Mouse (Mus musculus): Measurements from ENCODE around the gene Olfml2b.

Gene Olfml2b

DNA sequence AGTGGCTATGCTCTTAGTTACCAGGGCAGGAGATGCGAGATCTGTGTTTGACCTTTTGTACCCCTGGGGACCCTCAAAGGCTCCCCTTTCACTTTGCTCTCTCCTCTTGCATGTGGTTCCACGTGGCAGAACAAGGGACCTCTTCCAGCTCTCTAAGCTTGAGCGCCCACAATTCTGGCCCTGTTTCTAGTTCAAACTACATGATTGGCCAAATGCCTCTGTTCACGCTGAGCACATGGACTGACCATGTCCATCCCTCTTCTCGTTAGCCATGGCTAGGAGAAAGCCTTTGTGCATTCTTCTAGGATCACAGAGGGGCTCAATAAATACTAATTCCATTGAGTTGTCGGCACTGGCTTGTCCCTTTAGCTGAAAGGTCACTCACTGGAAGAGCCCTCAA lies 51.0 kb downstream of the Olfml2b start:
- no peak for TF ChIP-seq CTCF (conservative IDR thresholded peaks at IDR 0.05; ENCODE audit: low read length)
- no peak for TF ChIP-seq POU5F1 (IDR thresholded peaks at IDR 0.05; ENCODE audit: borderline replicate concordance, low read length)
- no peak for TF ChIP-seq NANOG (IDR thresholded peaks at IDR 0.05; ENCODE audit: borderline replicate concordance, low read length)
- Histone ChIP-seq H3K9me3 (ENCODE audit: low read length) (no peaks in the 10 kb centered on the region), H3K4me3 (replicated peaks; ENCODE audit: low read length) (no peak overlapping the region), H3K27me3 (ENCODE audit: insufficient read depth, low read length) (peaks cover 5% of the 10 kb centered on the region; the same call in 1 of the 2 replicates), H3K36me3 (ENCODE audit: insufficient read depth, low read length) (no peaks in the 10 kb centered on the region), H3K4me1 (replicated peaks; ENCODE audit: low read depth, low read length) (peaks cover 19% of the 10 kb centered on the region)

DNA sequence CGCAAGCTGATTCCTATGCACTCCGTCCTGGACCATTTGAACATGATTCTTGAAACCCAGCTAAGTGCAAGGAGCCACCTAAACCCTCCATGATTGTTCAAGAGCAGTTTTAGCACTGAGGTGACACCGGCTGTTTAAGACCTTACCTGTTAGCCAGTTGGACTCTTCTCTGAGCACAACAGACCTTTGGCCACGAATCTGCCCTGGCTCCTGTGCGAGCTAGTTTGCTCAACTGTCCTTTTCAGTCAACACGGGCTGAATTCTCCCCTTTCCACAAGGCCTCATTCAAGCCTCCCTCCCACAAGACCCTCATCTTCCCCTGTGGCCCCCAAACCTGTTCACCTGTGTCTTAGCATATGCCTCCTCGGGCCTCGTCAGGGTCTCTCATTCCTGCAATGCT lies 52.7 kb downstream of the Olfml2b start:
- Histone ChIP-seq H3K4me3 (replicated peaks; ENCODE audit: low read length) (no peak overlapping the region), H3K4me1 (replicated peaks; ENCODE audit: low read depth, low read length) (peaks cover 19% of the 10 kb centered on the region), H3K27me3 (ENCODE audit: insufficient read depth, low read length) (peaks cover 5% of the 10 kb centered on the region; the same call in 1 of the 2 replicates), H3K9me3 (ENCODE audit: low read length) (no peaks in the 10 kb centered on the region), H3K36me3 (ENCODE audit: insufficient read depth, low read length) (no peaks in the 10 kb centered on the region)
- TF ChIP-seq NANOG (IDR thresholded peaks at IDR 0.05; ENCODE audit: borderline replicate concordance, low read length) (no peak), CTCF (conservative IDR thresholded peaks at IDR 0.05; ENCODE audit: low read length) (no peak), POU5F1 (IDR thresholded peaks at IDR 0.05; ENCODE audit: borderline replicate concordance, low read length) (no peak)

DNA sequence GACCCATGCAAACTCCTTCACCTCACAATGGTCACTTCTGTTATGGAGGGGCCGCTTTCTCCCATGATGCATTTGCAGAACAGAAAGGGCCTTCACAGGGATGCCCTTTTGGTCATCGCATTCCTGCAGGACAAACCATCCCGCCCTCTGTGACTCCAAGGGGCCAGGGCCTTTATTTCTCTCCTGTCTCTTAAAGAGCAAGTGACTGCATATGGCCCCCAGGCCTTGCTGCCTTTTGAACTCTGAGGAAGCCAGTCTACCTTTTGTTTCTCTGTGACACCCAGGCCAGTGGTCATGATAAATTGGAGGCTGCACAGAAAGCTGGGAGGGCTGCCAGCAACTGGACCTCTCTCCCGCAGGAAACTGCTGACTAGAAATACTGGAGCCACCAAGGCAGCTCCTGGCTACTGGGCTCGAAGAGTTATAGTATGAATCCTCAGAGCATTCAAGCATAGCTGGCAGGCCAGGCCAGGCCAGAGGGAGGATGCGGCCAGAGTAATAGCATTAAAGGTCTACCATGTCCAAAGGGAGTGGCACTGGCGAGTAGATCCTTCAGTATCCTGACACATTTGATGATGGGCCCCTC lies 53.5 kb downstream of the Olfml2b start:
- no peaks in the 10 kb centered on the region for H3K36me3 ChIP-seq (ENCODE audit: insufficient read depth, low read length)
- TF ChIP-seq POU5F1 (IDR thresholded peaks at IDR 0.05; ENCODE audit: borderline replicate concordance, low read length): no peak
- no peak for TF ChIP-seq CTCF (conservative IDR thresholded peaks at IDR 0.05; ENCODE audit: low read length)
- TF ChIP-seq NANOG (IDR thresholded peaks at IDR 0.05; ENCODE audit: borderline replicate concordance, low read length): no peak
- H3K4me1 ChIP-seq (replicated peaks; ENCODE audit: low read depth, low read length): peaks cover 19% of the 10 kb centered on the region
- H3K4me3 ChIP-seq (replicated peaks; ENCODE audit: low read length): no peak overlapping the region
- peaks cover 5% of the 10 kb centered on the region; the same call in 1 of the 2 replicates for H3K27me3 ChIP-seq (ENCODE audit: insufficient read depth, low read length)
- H3K9me3 ChIP-seq (ENCODE audit: low read length): no peaks in the 10 kb centered on the region

DNA sequence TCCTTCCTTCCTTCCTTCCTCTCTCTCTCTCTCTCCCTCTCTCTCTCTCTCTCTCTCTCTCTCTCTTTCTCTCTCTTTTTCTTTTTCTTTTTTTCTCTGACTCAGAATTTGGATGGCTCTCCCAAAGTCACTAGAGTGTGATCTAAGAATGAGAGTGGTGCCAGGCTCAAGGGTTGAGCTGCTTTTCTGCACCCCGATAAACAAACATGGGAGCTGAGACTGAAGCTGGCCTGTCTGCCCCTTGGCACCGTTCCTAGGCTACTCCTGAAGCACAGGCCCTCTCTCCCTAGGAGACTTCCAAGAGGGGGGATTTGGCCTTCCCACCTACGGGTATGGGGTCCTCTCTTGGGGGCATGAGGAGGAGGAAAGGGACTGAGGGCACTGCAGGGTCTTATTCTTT lies 54.4 kb downstream of the Olfml2b start:
- Histone ChIP-seq H3K9me3 (ENCODE audit: low read length) (no peaks in the 10 kb centered on the region), H3K4me3 (replicated peaks; ENCODE audit: low read length) (no peak overlapping the region), H3K4me1 (replicated peaks; ENCODE audit: low read depth, low read length) (peaks cover 19% of the 10 kb centered on the region), H3K36me3 (ENCODE audit: insufficient read depth, low read length) (no peaks in the 10 kb centered on the region), H3K27me3 (ENCODE audit: insufficient read depth, low read length) (peaks cover 5% of the 10 kb centered on the region; the same call in 1 of the 2 replicates)
- TF ChIP-seq CTCF (conservative IDR thresholded peaks at IDR 0.05; ENCODE audit: low read length) (no peak), POU5F1 (IDR thresholded peaks at IDR 0.05; ENCODE audit: borderline replicate concordance, low read length) (no peak), NANOG (IDR thresholded peaks at IDR 0.05; ENCODE audit: borderline replicate concordance, low read length) (no peak)

DNA sequence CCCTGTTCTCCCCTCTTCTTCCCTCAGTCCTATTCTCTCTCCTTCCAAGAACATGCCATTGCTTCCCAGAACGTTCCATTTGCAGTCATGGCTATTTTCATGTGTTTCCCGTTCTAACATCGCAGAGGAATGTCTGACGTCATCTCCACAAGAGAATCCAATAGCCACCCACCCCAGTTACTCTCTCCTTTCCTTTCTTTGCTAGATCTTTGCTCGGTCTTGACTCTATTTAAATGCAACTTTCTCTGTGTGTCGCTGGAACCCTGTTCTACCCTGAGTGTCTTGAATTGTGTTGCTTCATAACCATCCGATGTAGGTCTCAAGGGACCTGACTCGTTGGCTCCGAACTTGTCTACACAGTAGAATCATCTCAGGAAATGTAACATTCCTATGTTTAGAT lies 55.2 kb downstream of the Olfml2b start:
- Histone ChIP-seq H3K4me3 (replicated peaks; ENCODE audit: low read length) (no peak overlapping the region), H3K9me3 (ENCODE audit: low read length) (no peaks in the 10 kb centered on the region), H3K27me3 (ENCODE audit: insufficient read depth, low read length) (peaks cover 5% of the 10 kb centered on the region; the same call in 1 of the 2 replicates), H3K36me3 (ENCODE audit: insufficient read depth, low read length) (no peaks in the 10 kb centered on the region), H3K4me1 (replicated peaks; ENCODE audit: low read depth, low read length) (peaks cover 17% of the 10 kb centered on the region)
- TF ChIP-seq POU5F1 (IDR thresholded peaks at IDR 0.05; ENCODE audit: borderline replicate concordance, low read length) (no peak), CTCF (conservative IDR thresholded peaks at IDR 0.05; ENCODE audit: low read length) (no peak), NANOG (IDR thresholded peaks at IDR 0.05; ENCODE audit: borderline replicate concordance, low read length) (no peak)

DNA sequence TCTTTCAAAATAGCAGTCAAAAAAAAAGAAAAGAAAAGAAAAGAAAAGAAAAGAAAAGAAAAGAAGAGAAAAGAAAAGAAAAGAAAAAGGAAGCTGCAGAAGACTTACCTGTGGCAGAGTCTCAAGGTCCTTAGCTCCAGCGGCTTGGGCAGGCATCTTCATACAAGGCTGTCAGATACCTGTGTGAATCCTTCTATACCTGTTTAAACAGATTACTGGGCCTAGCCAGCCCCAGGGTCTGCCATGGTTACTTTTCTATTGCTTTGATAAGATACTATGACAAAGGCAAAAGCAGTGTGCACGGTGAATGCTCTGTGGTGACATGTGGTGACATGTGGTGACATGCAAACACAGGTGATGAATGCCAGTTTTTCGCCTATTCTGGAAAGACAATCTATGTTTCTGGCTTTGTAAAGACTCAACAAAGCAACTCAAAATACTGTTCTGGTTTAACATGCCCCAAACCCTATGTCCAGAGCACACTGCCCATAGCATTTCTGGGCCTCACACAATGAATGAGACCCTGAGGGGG lies 56.2 kb downstream of the Olfml2b start:
- H3K9me3 ChIP-seq (ENCODE audit: low read length): no peaks in the 10 kb centered on the region
- no peak overlapping the region for H3K4me3 ChIP-seq (replicated peaks; ENCODE audit: low read length)
- no peak for TF ChIP-seq POU5F1 (IDR thresholded peaks at IDR 0.05; ENCODE audit: borderline replicate concordance, low read length)
- no peak for TF ChIP-seq CTCF (conservative IDR thresholded peaks at IDR 0.05; ENCODE audit: low read length)
- TF ChIP-seq NANOG (IDR thresholded peaks at IDR 0.05; ENCODE audit: borderline replicate concordance, low read length): no peak
- H3K27me3 ChIP-seq (ENCODE audit: insufficient read depth, low read length): peaks cover 5% of the 10 kb centered on the region; the same call in 1 of the 2 replicates
- H3K4me1 ChIP-seq (replicated peaks; ENCODE audit: low read depth, low read length): peaks cover 7% of the 10 kb centered on the region
- H3K36me3 ChIP-seq (ENCODE audit: insufficient read depth, low read length): no peaks in the 10 kb centered on the region

DNA sequence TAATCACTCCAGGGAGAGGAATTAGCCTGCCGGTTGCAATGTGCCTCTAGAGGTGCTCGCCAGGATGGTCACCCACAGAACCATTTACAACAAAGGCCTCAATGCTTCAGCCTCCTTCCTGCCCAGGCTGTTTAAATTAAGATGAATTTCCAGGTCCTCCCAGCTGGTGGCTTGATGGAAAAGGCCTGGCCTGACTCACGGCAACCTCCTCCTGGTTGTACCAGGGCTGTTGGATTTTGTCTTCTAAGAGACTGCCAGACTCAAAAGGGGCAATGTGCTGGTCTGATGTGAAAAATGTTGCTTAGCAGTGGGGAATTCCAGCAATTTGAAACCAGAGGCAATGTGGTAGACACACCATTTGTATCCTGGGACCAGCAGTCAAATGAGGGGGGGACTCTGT lies 56.8 kb downstream of the Olfml2b start:
- Histone ChIP-seq H3K27me3 (ENCODE audit: insufficient read depth, low read length) (peaks cover 5% of the 10 kb centered on the region; the same call in 1 of the 2 replicates), H3K9me3 (ENCODE audit: low read length) (no peaks in the 10 kb centered on the region), H3K4me3 (replicated peaks; ENCODE audit: low read length) (no peak overlapping the region), H3K4me1 (replicated peaks; ENCODE audit: low read depth, low read length) (peaks cover 1% of the 10 kb centered on the region; the same call in 1 of the 2 replicates), H3K36me3 (ENCODE audit: insufficient read depth, low read length) (no peaks in the 10 kb centered on the region)
- TF ChIP-seq CTCF (conservative IDR thresholded peaks at IDR 0.05; ENCODE audit: low read length) (no peak), NANOG (IDR thresholded peaks at IDR 0.05; ENCODE audit: borderline replicate concordance, low read length) (no peak), POU5F1 (IDR thresholded peaks at IDR 0.05; ENCODE audit: borderline replicate concordance, low read length) (no peak)

DNA sequence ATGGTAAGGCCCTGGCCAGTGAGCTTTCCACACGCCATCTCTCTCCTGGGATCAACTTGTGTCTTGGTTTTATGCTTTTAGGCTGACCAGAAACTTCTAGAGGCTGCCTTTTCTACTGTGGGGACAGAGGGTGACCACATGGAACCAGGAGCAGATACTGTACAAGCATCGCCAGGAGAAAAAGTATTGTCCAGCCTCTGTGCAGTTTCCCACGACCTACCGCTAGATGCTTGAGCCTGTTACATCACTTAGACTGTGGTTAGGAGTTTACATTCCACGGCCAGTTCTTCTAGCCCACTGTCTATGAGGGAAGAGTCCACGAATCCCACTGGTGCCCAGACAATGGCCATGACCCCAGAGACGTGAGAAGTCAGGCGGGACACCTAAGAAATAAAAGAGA lies 57.2 kb downstream of the Olfml2b start:
- Histone ChIP-seq H3K36me3 (ENCODE audit: insufficient read depth, low read length) (0 out of 2 replicates have a peak, but pooled peaks cover under 1% of the 10 kb centered on the region), H3K9me3 (ENCODE audit: low read length) (no peaks in the 10 kb centered on the region), H3K4me1 (replicated peaks; ENCODE audit: low read depth, low read length) (no peaks in the 10 kb centered on the region; the same call in 1 of the 2 replicates), H3K27me3 (ENCODE audit: insufficient read depth, low read length) (peaks cover 5% of the 10 kb centered on the region; the same call in 1 of the 2 replicates), H3K4me3 (replicated peaks; ENCODE audit: low read length) (no peak overlapping the region)
- TF ChIP-seq CTCF (conservative IDR thresholded peaks at IDR 0.05; ENCODE audit: low read length) (no peak), POU5F1 (IDR thresholded peaks at IDR 0.05; ENCODE audit: borderline replicate concordance, low read length) (no peak)

All from E14TG2a.4 (cell line).